Mouse (Mus musculus) cerebellum, adult 11 months (tissue): ENCODE results near the gene Akna.

Source experiments
- DNase-seq: peaks from one replicate; pipeline ENCODE4 v3.0.0; 2022

Gene Akna

DNA sequence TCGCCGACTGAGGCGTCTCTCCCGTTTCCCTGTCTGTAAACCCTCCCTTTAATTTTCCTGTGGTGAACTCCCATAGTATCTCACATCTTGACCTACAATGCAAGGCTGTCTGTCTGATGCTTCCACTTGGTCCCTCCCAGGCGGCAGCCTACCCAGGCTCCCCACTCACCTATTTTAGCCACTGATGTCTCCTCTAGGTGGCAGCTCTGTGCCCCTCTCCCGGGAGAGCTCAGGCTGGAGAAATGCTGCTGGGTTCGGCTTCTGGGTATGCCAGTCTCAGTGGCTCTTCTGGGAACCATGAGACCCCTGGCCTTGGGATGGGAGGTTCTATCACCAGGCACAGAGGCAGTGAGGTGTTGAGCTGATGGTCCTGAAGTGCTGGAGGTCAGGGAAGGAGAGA is 25.7 kb downstream of the Akna start:
- DNase-seq, result no peak

DNA sequence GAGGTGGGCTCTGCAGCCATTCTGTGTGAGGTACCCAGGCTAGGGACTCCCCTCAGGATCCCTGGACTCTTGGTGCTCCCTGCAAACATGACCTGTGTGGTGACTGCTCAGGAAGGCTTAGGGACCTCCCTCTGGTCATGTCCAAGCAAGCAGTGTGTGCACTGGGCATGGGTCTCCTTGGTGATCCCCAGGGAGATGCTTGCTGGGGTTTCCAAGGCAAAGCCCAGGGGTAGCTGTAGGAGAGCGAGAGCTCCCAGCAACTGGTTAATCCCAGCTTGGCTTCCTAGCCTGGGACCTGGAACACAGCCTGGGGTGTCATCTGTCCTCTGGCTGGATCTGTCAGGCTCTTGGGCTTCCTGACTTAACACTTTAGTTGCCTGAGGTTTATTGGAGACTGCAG is 27.8 kb downstream of the Akna start:
- DNase-seq, result no peak

DNA sequence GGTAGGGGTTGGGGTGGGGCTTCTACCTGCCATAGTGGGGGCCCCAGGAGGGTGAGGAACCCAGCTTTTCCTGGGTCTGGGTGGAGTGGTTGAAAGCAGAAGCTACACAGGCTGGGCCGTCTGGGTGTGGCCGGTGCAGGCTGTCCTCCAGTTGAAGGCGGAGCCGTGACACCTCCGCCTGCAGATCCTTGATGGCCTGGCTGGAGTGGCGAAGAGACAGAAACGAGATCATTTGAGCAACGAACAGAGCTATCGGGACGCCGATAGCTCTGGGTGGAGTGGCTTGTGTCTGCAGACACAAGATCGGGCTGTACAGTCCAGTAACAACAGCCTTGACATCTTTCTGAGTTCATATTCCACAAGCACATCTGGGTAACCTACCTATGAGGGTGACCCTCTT is 28.8 kb downstream of the Akna start:
- DNase-seq, result no peak

DNA sequence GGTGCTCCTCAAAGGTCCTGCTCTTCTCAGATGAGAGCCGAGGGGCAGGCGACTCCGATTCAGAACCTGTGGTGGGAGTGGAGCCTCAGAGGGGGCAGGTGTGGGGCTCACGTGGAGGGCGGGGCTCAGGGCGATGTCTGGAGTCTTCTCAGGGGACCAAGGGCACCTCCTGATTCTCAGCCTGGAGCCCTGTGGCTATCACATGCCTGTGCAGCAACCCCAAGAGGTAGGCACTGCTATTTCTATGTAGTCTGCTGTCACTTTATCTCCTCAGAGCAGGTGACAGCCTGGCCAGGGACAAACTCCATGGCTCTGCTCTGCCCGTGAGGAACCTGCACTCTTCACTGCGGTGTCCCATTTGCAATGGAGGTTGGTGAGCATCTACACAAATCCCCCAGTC is 29.8 kb downstream of the Akna start:
- no peak for DNase-seq

DNA sequence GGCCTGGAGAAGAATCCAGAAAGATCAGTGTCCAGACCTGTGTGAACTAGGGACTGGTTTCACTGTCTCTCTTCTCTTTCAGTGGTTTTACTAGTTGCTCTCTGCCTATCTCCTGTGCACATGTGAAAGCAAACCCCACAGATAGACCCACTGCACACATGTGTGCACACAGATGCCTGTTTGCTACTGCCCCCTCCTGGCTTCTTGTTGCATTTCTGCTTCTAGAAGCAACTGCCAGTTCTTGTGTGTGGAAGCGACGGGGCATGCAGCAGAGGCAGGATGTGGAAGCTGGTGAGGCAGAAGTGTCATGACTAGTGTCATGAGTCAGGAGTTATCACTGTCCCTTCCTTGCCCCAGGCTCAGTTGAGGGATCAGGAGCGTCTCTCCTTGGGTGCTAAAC is 31.3 kb downstream of the Akna start:
- DNase-seq, result no peak

DNA sequence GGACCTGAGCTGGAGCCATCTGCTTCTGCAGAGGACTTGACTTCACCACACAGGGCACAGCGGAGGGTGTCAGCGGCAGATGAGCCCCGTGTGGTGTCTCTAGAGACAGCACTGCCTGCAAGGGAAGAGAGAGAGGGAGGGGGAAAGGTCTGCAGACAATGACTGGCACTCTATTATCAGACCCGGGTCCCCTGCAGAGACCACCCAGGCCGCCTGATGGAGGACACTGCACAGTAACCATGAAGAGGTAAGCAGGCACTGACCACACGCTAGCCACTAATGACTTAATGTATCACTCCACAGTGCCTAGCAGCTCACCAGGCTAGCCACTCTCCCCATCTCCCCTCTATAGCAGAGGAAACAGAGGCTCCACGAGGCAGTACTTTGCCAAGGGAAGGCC is 32.3 kb downstream of the Akna start:
- DNase-seq, result no peak

DNA sequence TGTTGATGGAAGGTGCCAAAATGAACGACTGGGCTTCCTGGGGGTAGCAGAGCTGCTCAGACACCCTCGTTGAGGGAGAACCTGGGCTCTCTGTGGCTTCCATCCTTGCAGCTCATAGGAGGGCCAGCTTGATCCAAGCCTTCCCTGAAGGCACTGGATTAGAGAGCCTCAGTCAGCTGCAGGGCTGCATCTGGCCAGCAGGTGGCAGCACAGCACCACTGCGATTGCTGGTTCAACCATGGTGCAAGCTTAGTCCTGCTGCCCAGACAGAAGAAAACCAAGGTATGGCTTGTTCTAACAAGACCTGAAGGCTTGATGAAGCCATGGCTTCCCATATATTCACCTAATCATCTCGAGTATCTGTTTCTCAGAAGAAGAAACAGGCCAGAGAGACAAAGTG is 34.6 kb downstream of the Akna start:
- DNase-seq, result peak; percentile 59

DNA sequence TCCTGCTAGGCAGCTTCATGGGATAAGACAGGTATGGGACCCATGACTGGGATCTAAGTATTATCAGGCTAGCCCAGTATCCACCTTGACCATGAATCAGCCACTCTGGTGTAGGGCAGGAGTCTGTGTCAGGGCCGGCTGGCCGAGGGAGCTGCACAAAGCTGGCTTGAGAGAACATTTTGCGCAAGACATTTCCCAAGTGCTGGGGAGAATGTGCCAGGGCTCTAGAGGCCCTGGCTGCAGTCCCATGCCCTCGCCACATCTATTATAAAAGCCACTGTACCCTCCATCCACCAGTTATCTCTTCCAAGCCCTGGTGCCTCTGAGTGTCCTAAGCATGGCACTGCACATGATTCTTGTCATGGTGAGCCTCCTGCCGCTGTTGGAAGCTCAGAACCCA is 41.0 kb downstream of the Akna start, which contains the start of gene Orm2:
Orm2 (plus strand) TSS at position 300 of the 400 bp plus-strand sequence.
- no peak for DNase-seq

DNA sequence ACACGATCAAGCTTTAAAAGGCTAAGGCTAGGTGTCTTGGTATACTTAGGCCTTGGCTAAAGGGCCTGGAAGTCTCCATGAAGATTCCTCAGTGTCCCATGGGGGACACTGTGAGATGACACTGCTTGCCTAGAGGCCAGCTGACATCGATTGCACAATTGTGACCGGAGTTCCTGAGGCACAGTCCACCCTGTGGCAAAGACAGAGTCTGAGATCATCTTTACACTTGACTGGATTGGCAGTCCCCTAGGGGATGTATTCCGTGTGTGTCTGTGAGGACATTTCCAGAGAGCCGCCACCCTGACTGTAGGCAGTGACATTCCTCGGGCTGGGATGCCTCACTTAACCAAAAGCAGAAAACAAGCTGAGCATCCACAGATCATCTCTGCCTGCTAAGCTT is 43.3 kb downstream of the Akna start:
- no peak for DNase-seq

DNA sequence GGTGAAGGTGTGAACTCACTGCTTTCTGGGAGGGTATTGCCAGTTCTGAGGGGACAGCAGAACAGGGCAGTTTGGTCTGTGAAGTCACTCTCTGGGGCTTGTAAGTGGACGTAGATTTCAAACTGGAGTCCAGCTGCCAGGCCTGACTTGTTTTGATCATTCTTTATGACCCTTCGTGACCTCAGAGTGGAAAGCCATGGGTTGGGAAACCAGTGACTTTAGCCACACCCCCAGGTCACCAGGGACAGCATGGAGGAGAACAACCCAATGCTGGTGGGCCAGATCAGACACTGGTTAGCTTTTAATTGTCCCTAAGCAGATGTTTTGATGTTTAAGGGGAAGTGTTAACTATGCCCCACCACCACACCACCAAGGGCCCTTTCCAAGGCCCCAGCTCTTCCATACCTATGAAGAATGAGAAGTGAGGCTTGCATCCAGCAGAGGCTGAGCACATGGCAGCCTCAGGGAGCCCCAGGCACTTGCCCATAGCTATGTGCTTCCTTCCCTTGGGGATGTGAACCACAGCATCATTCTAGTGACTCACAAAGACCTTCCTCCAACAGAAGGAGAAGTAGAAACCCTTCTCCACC is 46.1 kb downstream of the Akna start:
- DNase-seq, result no peak

DNA sequence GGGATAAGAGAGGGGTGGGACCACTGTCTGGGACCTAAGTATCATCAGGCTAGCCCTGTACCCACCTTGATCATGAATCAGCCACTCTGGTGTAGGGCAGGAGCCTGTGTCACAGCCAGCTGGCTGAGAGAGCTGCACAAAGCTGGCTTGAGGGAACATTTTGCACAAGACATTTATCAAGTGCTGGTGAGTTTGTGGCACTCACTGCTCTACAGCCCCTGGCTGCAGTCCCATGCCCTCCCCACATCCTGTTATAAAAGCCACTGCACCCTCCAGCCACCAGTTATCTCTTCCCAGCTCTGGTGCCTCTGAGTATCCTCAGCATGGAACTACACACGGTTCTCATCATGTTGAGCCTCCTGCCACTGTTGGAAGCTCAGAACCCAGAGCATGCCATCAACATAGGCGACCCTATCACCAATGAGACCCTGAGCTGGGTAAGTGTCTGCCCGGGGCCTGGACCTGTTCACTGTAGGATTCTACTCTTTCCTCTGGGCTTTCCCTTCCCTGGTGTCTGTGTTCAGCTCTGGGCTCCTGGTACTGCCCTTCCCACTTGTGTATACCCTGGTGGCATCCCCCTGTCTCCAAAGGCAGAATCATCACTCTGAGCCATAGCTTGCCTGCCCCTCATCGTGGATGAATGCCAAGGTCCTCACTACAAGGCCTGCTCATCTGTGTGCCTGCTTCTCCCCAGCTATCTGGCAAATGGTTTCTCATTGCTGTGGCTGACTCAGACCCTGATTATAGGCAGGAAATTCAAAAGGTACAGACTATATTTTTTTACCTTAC is 47.1 kb downstream of the Akna start, which contains the start of gene Orm3:
Orm3 (plus strand) TSS at position 286 of the 789 bp plus-strand sequence.
- no peak for DNase-seq

DNA sequence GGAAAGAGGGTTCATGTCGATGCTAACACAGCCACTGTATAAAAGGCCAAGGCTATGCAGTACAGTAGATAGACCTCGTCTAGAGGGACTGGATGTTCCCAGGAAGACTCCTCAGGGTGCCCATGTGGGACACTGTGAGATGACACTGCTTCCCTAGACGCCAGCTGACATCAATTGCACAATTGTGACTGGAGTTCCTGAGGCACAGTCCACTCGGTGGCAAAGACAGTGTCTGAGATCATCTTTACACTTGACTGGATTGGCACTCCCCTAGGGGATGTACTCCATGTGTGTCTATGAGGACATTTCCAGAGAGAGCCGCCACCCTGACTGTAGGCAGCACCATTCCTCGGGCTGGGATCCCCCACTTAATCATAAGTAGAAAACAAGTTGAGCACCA is 54.6 kb downstream of the Akna start:
- no peak for DNase-seq

DNA sequence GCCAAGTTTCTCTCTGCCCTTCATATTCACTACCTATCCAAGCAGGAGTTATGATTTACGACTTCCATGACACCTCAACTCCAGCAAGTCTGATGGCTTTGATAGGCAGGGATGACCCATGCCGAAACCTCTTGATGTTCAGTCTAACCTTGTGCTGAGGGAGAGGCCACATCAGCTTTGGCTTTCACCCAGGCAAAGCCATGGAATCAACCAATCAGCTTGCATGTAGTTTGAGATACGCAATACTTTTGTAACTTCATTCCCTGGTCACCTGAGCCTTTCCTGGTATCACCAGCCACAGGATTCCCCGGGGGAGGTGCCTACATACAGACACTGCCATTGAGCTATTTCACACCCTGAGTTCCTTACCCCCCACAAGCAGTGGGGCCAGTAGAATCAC is 56.5 kb downstream of the Akna start:
- DNase-seq, result no peak

DNA sequence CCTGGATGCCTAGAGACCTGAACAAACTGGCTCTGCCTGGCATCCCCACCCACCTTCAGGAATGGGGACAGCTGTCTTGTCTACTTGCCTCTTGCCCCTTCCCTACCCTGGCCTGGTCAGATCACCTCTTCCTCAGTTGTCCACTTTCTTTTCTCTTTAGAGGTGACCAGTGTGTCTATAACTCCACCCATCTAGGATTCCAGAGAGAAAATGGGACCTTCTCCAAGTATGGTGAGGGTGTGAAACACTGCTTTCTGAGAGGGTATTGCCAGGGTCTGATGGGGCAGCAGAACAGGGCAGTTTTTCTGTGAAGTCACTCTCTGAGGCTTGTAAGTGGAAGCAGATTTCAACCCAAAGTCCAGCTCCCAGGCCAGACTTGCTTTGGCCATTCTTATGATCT is 57.9 kb downstream of the Akna start:
- DNase-seq, result no peak

DNA sequence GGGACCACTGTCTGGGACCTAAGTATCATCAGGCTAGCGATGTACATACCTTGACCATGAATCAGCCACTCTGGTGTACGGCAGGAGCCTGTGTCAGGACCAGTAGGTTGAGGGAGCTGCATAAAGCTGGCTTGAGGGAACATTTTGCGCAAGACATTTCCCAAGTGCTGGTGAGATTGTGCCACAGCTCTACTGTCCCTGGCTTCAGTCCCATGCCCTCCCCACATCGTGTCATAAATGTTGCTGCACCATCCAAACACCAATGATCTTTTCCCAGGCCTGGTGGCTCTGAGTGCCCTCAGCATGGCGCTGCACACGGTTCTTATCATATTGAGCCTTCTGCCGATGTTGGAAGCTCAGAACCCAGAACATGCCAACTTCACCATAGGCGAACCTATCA is 58.9 kb downstream of the Akna start, which contains the start of gene Orm1:
Orm1 (plus strand) TSS at position 266 of the 400 bp plus-strand sequence.
- DNase-seq, result no peak

DNA sequence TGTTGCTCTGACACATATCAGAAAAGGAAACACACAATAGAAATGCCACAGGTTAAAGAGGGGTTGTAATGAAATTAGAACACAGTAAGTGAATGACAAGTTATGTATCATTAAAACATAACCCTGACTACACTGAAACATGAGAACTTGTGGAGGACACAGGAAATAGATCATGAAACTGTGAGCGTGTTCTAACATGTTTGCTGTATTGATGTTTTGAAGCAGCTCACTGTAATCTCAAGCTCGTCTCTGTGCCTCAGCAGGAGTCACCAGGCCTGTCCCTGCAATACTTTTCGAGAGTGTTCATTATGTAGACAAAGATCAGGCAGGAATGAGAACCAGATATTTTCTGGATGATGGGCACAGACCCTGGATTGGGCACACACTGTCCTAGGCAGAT is 59.5 kb downstream of the Akna start:
- no peak for DNase-seq

DNA sequence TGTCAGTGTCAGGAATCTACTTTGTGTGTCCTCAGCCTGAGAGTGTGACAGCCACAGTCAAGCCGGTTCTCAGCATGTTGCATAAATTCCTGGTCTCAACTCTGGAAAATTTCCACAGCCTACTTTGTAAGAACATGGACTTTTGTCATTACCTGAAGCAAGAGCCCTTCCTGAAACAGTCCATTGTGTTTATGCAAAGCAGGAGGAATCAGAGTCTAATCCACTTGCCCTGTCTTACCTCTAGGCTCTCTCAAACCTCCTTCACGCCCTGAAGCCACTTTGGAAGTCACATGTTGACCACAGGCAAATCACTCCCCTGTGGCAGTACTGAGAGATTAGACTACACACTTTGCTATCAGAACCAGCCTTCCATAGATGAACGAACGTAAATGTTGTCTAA is 60.7 kb downstream of the Akna start:
- DNase-seq, result no peak

DNA sequence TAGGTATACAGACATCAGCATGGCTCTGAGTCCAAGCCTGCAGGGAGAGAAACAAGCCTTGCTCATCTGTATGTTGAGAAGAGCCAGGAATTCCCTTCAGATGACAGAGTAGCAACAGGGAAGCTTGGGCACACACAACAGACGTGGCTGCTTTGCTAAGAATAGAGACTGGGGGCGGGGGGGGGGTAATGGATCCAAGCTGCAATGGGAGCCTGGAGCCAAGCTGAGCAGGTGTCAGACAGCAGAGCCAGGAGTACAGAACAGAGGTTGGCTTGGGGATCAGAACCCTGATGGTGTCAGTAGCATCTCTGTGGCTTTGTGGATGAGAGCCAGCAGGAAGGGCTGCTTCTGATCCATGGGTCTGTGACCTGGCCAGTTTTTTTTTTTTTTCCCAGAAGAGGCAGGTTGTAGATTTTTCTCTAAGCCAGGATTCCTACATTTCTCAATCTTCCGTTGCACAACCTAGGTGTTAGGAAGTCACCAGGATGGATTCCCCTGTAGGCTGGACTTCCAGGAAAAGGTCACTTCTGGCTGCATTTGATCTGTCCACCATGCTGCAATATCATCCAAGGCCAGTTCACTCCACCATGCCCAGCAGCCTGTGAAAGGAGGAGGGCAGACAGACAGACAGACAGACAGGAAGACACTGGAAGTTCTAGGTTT is 64.6 kb downstream of the Akna start:
- DNase-seq, result no peak

DNA sequence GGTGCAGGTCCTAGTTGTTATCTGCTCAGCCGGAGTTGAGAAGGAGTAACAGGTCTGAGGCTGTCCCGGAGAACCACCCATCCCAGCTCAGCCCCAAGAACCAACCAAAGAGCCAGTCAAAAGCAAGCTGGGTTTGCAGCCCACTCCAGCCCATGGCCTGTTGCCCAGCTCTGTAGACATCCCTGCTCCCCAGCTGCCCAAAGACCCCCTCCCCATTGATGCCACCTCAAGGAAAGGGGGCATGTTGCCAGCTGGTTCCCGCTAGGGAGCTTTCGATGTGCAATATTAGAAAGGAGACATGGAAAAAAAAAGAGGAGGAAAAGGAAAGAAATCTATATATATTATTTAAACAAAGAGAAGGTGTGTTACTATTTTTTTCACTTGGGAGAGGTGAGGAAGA is 69.8 kb downstream of the Akna start:
- DNase-seq, result no peak

DNA sequence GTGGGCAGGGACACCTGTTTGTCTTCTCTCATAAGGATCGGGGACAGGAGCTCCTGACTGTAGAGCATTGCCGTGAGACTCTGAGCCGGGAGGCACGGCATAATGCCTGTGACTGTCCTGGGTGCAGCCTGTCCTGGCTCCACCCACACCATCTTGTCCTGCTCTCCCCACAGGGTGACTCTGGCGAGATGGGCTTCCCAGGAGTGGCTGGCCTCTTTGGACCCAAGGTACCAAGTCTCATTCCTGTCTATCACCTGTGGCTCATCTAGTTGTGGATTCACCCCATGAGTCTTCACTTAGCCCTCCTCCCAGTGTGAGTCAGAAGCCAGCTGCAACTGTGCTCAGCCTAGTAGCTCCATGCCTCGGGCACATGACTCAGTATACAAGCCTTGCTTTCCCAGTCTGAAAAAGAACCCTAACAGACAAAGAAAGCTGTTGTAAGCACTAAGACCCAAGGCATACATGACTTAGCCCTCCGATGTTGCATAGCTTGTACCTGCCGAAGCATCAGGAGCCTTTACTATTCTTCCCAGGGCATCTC is 79.8 kb downstream of the Akna start:
- no peak for DNase-seq

DNA sequence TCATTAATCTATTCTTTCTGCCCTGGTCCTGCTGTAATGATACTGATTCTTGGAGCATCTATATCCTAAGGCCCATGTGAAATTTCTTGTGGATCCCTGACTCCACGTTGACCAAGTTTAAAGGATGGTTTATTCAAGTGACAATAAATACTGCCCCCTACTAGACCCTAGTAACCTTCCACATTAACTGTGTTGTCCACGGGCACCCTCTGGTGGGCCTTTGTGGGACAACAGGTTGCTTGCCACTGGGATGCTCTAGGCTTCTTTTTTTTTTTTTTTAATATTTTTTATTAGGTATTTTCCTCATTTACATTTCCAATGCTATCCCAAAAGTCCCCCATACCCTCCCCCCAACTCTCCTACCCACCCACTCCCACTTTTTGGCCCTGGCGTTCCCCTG is 83.6 kb downstream of the Akna start:
- DNase-seq, result peak; percentile 46
